Mouse (Mus musculus) MN1 (cell line): ENCODE data around the gene Gm20816.
"Not testable (repeated sequence)": the region's sequence is repeated elsewhere in the genome, so short reads cannot be mapped to it uniquely, and the experiment has no call there.

Source experiments
- DNase-seq: peaks from one replicate; pipeline ENCODE4 v3.0.0-alpha.2; 2016; ENCODE audit warnings: low spot score

The Gm20816 gene

GRCm38 (mm10) chrY:68537655-68538054, at the start of gene Gm20816:
Gm20816 (plus strand) TSS chrY:68537955.
- DNase-seq: not testable (repeated sequence)
